Mouse (Mus musculus): ENCODE measurements around the gene Usp29. TPM values are rescaled to one million over a fixed set of nuclear protein-coding genes. Genes with fewer than 3 reads are reported as not detected.

The Usp29 gene
- not detected in 2 replicates for total RNA-seq (2012; rRNA removed)
- not detected in 2 replicates for total RNA-seq (2014; rRNA removed)
- not detected in 2 replicates for polyA plus RNA-seq (2012; ENCODE audit: insufficient read length, low read depth)

DNA sequence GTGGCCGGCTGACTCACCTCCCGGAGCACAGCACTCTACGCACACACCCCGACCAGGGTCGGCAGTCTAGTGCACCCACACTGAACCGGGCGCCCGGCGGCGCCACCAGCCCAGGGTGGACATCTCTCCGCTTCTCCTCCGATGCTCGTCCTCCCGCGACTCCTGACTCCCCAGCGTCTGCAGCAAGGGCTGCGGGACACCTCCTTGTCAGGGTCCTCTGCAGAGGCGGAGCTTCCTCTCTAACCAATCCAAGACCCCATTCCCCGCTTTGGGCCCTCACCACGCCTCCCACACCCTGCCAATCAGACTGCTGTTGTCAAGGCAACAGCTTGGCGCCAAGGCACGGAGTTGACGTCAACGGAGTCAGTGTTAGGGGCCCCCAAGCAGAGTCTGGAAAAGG, at the start of gene Usp29, which contains the start of gene Peg3:
TSS of gene Usp29 (plus strand) at position 338 of the 400 bp plus-strand sequence.
TSS of gene Peg3 (minus strand) at position 191 of the 400 bp plus-strand sequence.
- Histone ChIP-seq H3K79me2 (replicated peaks; ENCODE audit: control insufficient read depth, extremely low read depth, insufficient read depth, poor library complexity, severe bottlenecking) (no peaks in the 10 kb centered on the region), H3K27me3 (replicated peaks) (no peaks in the 10 kb centered on the region), H3K4me3 (replicated peaks in 1 of 3; ENCODE audit: low read depth in 2 of 3, low read length in 2 of 3, poor library complexity in 1 of 3) (no peak within 1 kb of the TSS), H3K36me3 (replicated peaks in 1 of 2; ENCODE audit: control insufficient read depth in 1 of 2, insufficient read depth in 1 of 2, low read length in 1 of 2) (no peaks in the 10 kb centered on the region), H3K9ac (ENCODE audit: insufficient read depth, low read depth) (no peak within 1 kb of the TSS), H3K4me1 (ENCODE audit: control insufficient read depth in 1 of 2, insufficient read depth in 2 of 2) (no peaks in the 10 kb centered on the region), H3K4me2 (ENCODE audit: insufficient read depth, low read depth, poor library complexity, severe bottlenecking) (no peak within 1 kb of the TSS), H3K9me3 (replicated peaks; ENCODE audit: low read length) (peaks cover 64% of the 10 kb centered on the region), H3K27ac (ENCODE audit: insufficient read depth, low read depth) (no peak within 1 kb of the TSS)
- no peak for TF ChIP-seq ZNF384 (IDR thresholded peaks at IDR 0.05; ENCODE audit: low read depth, low read length)
- TF ChIP-seq JUND (conservative IDR thresholded peaks at IDR 0.05; ENCODE audit: low read depth, low read length): no peak
- TF ChIP-seq MAX (IDR thresholded peaks at IDR 0.05; ENCODE audit: low read length): no peak
- dilution Hi-C loops (cut with MboI; ENCODE audit: extremely low pct_ligation_motif_present, extremely low pct_unique_long_range_greater_than_20kb, low sequenced_read_pairs) (no loop called here), in situ Hi-C loops (cut with MboI; ENCODE audit: low pct_ligation_motif_present, low pct_unique_long_range_greater_than_20kb, low sequenced_read_pairs) (no loop called here)
- DNase-seq (ENCODE audit: extremely low read depth): no peak

DNA sequence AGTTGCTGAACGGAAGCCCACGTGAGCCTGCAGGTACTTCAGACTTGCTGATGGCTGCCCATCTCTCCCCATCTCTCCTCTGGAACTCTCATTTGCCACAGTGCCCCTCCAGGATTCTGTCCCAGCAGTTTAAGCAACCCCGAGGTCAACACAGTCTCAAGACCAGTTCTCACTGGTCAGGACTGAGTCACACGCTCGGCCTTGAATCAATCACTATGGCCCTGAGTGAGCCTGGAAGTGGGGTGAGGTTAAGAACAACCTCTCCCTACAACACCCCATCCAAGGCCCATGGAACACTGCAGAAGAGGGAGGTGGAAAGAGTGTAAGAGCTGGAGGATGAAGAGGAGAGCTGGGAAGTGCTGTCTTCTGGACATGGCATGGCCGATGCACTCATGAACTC, 44.9 kb upstream of the Usp29 start:
- Histone ChIP-seq H3K36me3 (replicated peaks in 1 of 2; ENCODE audit: control insufficient read depth in 1 of 2, insufficient read depth in 1 of 2, low read length in 1 of 2) (no peaks in the 10 kb centered on the region), H3K4me3 (replicated peaks in 1 of 3; ENCODE audit: low read depth in 2 of 3, low read length in 2 of 3, poor library complexity in 1 of 3) (no peak overlapping the region), H3K79me2 (replicated peaks; ENCODE audit: control insufficient read depth, extremely low read depth, insufficient read depth, poor library complexity, severe bottlenecking) (no peaks in the 10 kb centered on the region), H3K27me3 (replicated peaks) (no peaks in the 10 kb centered on the region), H3K9ac (ENCODE audit: insufficient read depth, low read depth) (no peak overlapping the region), H3K4me1 (ENCODE audit: control insufficient read depth in 1 of 2, insufficient read depth in 2 of 2) (no peaks in the 10 kb centered on the region), H3K27ac (ENCODE audit: insufficient read depth, low read depth) (no peak overlapping the region), H3K4me2 (ENCODE audit: insufficient read depth, low read depth, poor library complexity, severe bottlenecking) (no peak overlapping the region), H3K9me3 (replicated peaks; ENCODE audit: low read length) (peaks cover 71% of the 10 kb centered on the region)
- DNase-seq (ENCODE audit: extremely low read depth): no peak
- in situ Hi-C loops (cut with MboI; ENCODE audit: low pct_ligation_motif_present, low pct_unique_long_range_greater_than_20kb, low sequenced_read_pairs): no loop called here
- dilution Hi-C loops (cut with MboI; ENCODE audit: extremely low pct_ligation_motif_present, extremely low pct_unique_long_range_greater_than_20kb, low sequenced_read_pairs): no loop called here
- no peak for TF ChIP-seq JUN (IDR thresholded peaks at IDR 0.05; ENCODE audit: insufficient read depth, low read depth, low read length)
- TF ChIP-seq MEF2A (IDR thresholded peaks at IDR 0.05; ENCODE audit: borderline replicate concordance, low read depth, low read length): no peak
- no peak for TF ChIP-seq POLR2A (IDR thresholded peaks at IDR 0.05; ENCODE audit: low read depth, low read length)
- TF ChIP-seq CHD1 (IDR thresholded peaks at IDR 0.05; ENCODE audit: low read depth, low read length): no peak
- no peak for TF ChIP-seq HCFC1 (IDR thresholded peaks at IDR 0.05; ENCODE audit: low read depth, low read length)
- no peak for TF ChIP-seq EP300 (IDR thresholded peaks at IDR 0.05; ENCODE audit: low read length)
- TF ChIP-seq MAX (IDR thresholded peaks at IDR 0.05; ENCODE audit: low read length): no peak
- TF ChIP-seq MXI1 (IDR thresholded peaks at IDR 0.05; ENCODE audit: low read depth, low read length): no peak
- no peak for TF ChIP-seq CTCF (conservative IDR thresholded peaks at IDR 0.05 in 1 of 2, IDR thresholded peaks at IDR 0.05 in 1 of 2; ENCODE audit: low read depth in 2 of 2, low read length in 2 of 2)
- TF ChIP-seq USF2 (conservative IDR thresholded peaks at IDR 0.05; ENCODE audit: low read depth, low read length): no peak
- no peak for TF ChIP-seq USF1 (IDR thresholded peaks at IDR 0.05; ENCODE audit: low read depth, low read length)
- no peak for TF ChIP-seq RCOR1 (conservative IDR thresholded peaks at IDR 0.05; ENCODE audit: low read depth, low read length)
- TF ChIP-seq NRF1 (IDR thresholded peaks at IDR 0.05; ENCODE audit: low read depth, low read length): no peak
- no peak for TF ChIP-seq TBP (conservative IDR thresholded peaks at IDR 0.05; ENCODE audit: low read depth, low read length)
- TF ChIP-seq CHD2 (IDR thresholded peaks at IDR 0.05; ENCODE audit: low read length): no peak

Measured in CH12.LX (cell line).